Mouse (Mus musculus) small intestine, adult 2 months (tissue): ENCODE measurements at regions not wholly inside any gene's neighbourhood (a gene's known extent, or its start where the extent isn't known, plus 50 kb on each side); places are given as distances from the start of the nearest gene placed in this dataset.

Experiments
- CTCF ChIP-seq: fragments of 200-500 bp; IDR thresholded peaks from 2 replicates; pipeline ENCODE4 v1.5.1; 2012; ENCODE audit warnings: low read depth, mild to moderate bottlenecking, control low read depth, inconsistent platforms, low read length, moderate library complexity, mixed read lengths; ENCODE audit not compliant: insufficient replicate concordance, insufficient read length; ENCODE audit errors: extremely low read depth
- POLR2A ChIP-seq: fragments of 200-500 bp; IDR thresholded peaks from 2 replicates; pipeline ENCODE4 v1.6.1; 2012; ENCODE audit warnings: low read depth, mild to moderate bottlenecking, control low read depth, inconsistent platforms, low read length, moderate library complexity

- TF ChIP-seq CTCF (no peak), POLR2A (no peak)
These were observed 85.3 kb upstream of the Serp2 start for GRCm38 (mm10) chr14:76641752-76642529.
